Mouse (Mus musculus): ENCODE data around the gene Spesp1. TPM values are rescaled to one million over a fixed set of nuclear protein-coding genes. Genes with fewer than 3 reads are reported as not detected.
A peak's percentile ranks its signal among the peaks of the same experiment; 100 is the strongest.

Gene Spesp1
- total RNA-seq, 2 experiments from 2014 or later, result not detected

GRCm38 (mm10) chr9:62246380-62246942 lies 35.5 kb downstream of the Spesp1 start:
- no peak for ATAC-seq (ENCODE audit: poor library complexity, severe bottlenecking)

DNA sequence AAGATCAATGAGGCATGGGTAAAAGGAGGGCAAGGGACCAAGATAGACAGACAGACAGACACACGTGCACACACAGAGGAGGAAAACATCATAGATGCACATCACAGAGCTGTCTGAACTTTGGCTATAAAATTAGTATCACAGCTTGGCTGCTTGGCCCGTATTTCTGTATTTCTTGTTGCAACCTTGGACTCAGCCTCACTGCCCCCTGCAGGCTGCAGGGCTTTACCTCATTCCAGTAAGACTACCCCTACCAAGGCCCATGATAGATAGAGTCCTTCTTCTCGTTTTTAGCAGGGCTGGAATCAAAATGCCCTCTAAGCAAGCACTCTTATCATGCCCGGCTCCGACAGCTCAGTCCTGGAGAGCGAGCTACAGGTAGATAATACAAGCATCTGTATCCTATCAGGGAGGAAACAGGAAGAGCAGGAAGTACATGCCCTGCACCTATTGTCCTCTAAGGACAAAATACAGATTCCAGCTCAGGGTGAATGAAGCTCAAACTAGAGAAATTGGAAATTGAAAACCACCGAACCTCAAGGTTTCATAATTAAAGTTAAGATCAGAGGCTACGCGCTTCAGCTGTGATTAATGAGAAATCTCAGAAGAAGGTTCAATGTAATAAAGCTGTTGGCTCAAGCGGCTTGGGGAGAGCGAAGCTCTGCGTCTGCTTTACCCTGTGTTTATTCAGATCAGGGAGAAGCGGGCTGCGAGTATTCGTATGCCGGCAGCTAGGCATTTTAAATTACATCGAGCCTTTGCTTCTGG lies 36.2 kb downstream of the Spesp1 start:
- no peak for ATAC-seq (ENCODE audit: poor library complexity, severe bottlenecking)

- ATAC-seq (ENCODE audit: poor library complexity, severe bottlenecking), result no peak
Observed at GRCm38 (mm10) chr9:62244612-62245010, 37.4 kb downstream of the Spesp1 start.

DNA sequence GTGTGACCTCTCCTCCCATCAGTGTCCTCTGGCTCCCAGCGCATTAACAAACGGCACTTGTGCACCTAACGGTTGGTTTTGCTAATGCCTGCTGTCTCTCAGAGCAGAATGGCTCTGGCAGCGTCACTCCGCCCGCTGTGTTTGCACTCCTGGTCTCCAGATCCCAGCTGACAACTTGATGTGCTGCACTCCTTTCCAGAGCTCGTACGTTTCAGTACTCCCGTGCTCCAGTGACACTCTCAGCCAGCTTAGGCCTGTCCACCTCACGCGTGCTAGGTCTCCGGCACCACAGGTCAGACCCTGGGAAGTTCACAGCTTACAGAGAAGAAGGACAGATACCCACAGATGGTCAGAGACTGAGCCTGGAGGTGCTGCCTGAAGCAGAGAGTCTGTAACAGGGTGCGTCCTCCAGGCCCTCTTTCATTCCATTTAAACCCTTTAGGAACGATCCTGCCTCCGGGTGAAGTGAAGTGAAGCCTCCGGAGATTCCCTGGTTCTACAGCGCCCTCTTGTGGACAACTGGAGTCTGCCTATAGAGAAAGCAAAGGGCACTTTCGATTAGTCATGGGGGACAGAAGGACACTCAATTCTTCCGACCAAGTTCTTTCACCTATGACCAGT lies 37.9 kb downstream of the Spesp1 start:
- ATAC-seq (ENCODE audit: poor library complexity, severe bottlenecking), result peak; percentile 63

DNA sequence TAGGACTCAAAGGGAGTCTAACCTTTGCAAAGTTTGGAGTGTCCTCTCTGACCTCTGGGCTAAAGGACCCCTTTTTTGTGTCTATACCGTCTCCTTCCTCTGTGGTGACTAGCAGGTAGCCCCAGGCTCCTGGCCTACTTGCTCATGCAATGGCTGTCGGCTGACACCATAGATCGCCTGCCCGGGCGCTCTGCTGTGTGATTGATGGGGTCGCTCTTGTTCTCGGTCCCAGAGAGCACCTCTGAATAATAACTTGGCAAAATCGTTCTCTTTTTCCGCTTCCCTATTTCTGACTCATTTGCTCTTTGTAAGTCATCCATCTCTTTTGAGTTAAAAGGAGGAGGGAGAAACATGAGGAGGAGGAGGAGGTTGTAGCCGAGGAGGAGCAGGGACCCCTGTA lies 42.0 kb downstream of the Spesp1 start:
- no peak for ATAC-seq (ENCODE audit: poor library complexity, severe bottlenecking)

- ATAC-seq (ENCODE audit: poor library complexity, severe bottlenecking), result no peak
Observed at GRCm38 (mm10) chr9:62237381-62237980, 44.5 kb downstream of the Spesp1 start.

DNA sequence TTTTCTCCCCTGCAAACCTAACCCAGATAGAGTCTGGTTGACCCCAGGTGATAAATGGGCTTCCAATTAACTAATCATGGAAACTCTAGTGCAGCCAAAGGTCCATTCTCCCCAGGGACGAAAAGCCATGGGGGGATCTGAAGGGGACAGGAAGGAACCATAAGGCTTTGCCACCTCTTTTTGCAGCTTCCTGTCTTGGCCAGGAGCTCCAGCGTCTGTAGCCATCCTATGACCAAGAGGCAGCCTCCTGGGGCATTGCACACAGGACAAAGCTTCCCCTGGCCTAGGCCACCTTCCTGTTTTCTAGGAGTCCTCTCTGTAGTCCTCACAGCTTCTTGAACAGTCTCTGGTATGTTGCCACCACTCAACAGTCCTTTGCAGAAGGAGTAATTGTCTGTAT lies 46.5 kb downstream of the Spesp1 start:
- no peak for ATAC-seq (ENCODE audit: poor library complexity, severe bottlenecking)

DNA sequence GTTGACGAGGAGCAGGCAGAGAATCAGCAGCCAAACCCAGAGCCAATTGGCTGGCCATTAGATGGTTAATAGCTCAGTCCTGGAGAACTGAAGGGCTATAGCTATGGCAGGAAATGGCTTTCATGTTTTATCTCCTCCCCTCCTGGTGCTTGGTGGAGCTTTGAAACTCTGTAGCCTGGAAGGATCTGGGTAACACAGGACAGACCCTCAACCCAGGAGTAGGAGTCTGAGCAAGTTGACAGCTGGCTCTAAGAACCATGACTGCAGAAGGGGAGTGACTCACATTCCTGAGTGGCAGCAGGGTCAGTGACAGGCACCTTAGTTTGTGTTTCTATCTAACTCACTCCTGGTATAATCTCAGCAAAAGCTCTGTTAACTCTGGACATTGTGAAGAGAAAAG lies 49.4 kb downstream of the Spesp1 start:
- ATAC-seq (ENCODE audit: poor library complexity, severe bottlenecking), result no peak

DNA sequence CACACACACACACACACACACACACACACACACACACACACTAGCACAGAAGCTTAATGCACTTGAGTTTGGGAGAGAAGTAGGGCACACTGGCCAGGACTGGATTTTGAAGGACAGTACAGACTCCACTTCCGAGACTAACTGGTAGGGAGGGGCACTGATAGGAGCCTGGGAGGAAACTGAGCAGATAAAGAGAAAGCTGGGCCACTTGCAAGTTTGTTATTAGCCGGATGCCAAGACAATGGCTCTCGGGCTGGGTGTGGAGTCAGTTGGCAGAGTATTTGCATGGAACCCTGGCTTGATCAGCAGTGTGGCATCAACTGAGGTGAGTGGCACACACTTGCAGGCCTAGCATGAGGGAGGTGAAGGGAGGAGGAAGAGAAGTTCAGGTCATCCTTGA lies 51.0 kb downstream of the Spesp1 start:
- ATAC-seq (ENCODE audit: poor library complexity, severe bottlenecking), result no peak

DNA sequence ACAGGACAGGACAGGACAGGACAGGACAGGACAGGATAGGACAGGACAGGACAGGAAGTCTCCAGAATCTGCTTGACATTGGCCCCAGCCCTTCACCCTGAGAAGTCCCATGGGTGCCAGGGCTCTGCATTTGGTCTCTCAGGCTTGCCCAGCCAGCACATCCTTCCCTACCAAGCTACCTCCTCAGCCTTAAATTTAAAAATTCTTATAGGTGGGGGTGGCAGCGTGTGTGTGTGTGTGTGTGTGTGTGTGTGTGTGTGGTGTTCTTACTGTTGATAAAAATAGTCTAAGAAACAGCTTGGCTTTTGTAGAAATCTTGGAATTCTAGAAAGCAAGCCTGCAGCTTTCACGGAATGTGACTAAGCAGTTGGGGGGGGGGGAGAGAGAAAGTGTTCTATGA lies 52.0 kb downstream of the Spesp1 start:
- ATAC-seq (ENCODE audit: poor library complexity, severe bottlenecking), result no peak

- no peak for ATAC-seq (ENCODE audit: poor library complexity, severe bottlenecking)
Observed at GRCm38 (mm10) chr9:62222481-62222880, 59.5 kb downstream of the Spesp1 start.

GRCm38 (mm10) chr9:62222029-62222428 lies 60.0 kb downstream of the Spesp1 start:
- no peak for ATAC-seq (ENCODE audit: poor library complexity, severe bottlenecking)

Other genes with a start within 250 kb of the Spesp1 start
- 7.6 and 8.5 TPM in 2 replicates for gene Glce, start 159.6 kb downstream of the Spesp1 start, total RNA-seq (2015)
- 8.4 and 9.5 TPM in 2 replicates for gene Glce, start 159.6 kb downstream of the Spesp1 start, total RNA-seq (2017)
- gene Anp32a, start 59.1 kb upstream of the Spesp1 start, total RNA-seq (2015), result 257 and 275 TPM in 2 replicates
- gene Anp32a, start 59.1 kb upstream of the Spesp1 start, total RNA-seq (2017), result 587 and 621 TPM in 2 replicates